Mouse (Mus musculus): ENCODE results near the gene Poln.

Gene Poln

GRCm38 (mm10) chr5:33982731-33983259 lies 186.5 kb downstream of the Poln start:
- no peak for DNase-seq

- DNase-seq: no peak
Measured at GRCm38 (mm10) chr5:33976267-33976666, 193.0 kb downstream of the Poln start.

GRCm38 (mm10) chr5:33974736-33975135 lies 194.5 kb downstream of the Poln start:
- no peak for DNase-seq

GRCm38 (mm10) chr5:33959382-33959781 lies 209.9 kb downstream of the Poln start:
- DNase-seq: no peak

Data from kidney, adult 18-20 months (tissue).